Mouse (Mus musculus) mature B cell (primary cell): ENCODE measurements around the gene Ceacam19.

Experiments used
- in situ Hi-C: fragments of 300-500 bp; cut with MboI; formaldehyde crosslinking; loops from 2 replicates; pipeline ENCODE4 v1.14.3; 2019

The Ceacam19 gene

GRCm38 (mm10) chr7:19880754-19881153 lies 7.0 kb downstream of the Ceacam19 start:
- in situ Hi-C loops: no loop called here

- in situ Hi-C loops: no loop called here
Observed at GRCm38 (mm10) chr7:19876781-19877425, 10.9 kb downstream of the Ceacam19 start.

GRCm38 (mm10) chr7:19875948-19876682 lies 11.7 kb downstream of the Ceacam19 start:
- in situ Hi-C loops: no loop called here

DNA sequence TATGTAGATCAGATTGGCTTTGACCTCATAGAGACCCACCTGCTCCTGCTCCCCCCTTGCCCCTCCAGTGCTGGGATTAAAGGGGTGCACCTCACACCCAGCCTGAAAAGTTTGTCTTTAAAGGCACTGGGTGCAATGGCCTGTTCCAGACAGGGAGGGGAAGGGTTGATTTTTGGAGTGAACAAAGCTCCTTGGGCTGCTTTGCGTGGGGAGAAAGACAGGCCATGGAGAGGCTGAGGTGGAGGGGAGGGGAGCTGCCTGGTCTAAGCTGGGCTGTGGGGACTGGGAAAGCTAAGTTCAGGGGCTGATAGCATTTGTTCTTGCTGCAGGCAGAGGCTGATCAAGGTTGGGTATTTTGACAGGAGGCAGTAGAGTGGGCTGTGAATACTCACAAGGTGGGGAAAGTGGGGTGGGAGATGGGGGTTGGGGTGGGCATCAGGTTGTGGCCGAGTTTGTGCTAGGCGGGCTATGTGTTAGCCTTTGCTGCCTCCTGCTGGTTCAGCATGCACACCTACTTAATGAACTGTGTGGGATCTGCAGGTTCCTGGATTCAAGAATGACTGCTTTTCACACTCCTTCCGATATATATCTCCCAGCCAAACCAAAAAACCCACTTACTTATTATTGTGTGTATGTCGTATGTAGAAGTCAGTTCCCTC lies 15.7 kb downstream of the Ceacam19 start:
- in situ Hi-C loops: no loop called here

- in situ Hi-C loops: no loop called here
Observed at GRCm38 (mm10) chr7:19871137-19871621, 16.6 kb downstream of the Ceacam19 start.

GRCm38 (mm10) chr7:19867751-19868399 lies 19.9 kb downstream of the Ceacam19 start:
- in situ Hi-C loops: no loop called here

- in situ Hi-C loops: no loop called here
Observed at GRCm38 (mm10) chr7:19866490-19866889, 21.3 kb downstream of the Ceacam19 start.

- in situ Hi-C loops: no loop called here
Observed at GRCm38 (mm10) chr7:19865246-19866036, 22.3 kb downstream of the Ceacam19 start.

GRCm38 (mm10) chr7:19864241-19864640 lies 23.5 kb downstream of the Ceacam19 start:
- in situ Hi-C loops: no loop called here

DNA sequence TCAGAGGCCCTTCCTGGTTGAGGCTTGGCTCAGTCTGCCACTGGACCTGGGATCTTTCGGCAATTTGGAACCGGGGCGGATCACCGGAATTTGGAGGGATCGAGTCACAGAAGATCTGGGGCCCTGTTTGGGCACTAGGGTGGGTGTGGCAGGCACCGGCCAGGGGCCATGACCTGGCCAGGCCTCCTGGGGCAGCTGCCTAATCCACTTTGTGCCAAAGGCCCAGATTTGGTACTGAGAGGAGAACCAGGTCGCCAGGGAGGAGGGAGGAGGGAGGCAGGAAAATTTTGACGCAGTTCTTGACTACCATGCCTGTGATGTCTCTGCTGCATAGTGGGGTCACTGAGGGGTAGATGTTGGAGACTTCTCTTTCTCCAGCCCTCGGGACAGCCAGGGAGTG lies 26.6 kb downstream of the Ceacam19 start, which contains the start of gene Ceacam16:
Ceacam16 (minus strand) TSS at position 101 of the 400 bp plus-strand sequence.
- in situ Hi-C loops: no loop called here

- in situ Hi-C loops: no loop called here
Observed at GRCm38 (mm10) chr7:19859740-19860139, 28.0 kb downstream of the Ceacam19 start.

DNA sequence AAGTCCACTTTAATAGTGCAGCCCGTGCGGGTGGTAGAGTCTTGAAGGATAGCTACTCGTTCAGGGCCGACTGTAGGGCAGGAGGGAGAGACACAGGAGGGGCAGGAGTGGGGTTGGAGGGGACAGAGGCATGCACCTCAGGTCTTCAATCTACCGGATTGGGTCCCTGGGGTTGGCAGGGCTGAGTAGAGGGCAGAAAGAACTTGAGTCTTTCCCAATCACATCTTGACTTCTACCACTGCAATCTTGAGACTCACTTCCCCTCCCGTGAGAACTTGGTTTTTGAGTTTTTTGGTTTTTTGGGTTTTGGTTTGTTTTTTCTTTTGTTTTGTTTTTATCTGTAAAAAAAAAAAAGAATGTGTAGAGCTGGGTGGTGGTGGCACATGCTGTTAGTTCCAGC lies 31.5 kb downstream of the Ceacam19 start:
- in situ Hi-C loops: no loop called here

DNA sequence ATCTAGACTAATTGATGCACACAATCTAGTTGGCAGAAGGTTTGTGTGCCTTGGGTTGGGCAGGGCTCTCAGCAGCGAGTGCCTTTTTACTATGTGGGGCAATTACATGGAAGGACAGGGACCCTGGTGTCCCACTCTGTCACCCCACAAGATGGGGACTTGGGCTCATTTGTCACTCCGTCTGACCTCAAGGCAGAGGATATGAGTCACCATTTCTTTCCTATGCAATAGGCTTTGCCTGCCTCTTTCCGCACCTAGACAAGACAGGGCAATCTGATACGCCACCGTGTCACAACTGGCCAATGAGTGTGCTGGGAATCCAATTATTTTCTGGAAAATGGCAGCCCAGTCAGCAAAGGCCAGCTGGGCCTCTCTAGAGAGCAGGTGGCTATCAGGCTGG lies 32.1 kb downstream of the Ceacam19 start:
- in situ Hi-C loops: no loop called here

GRCm38 (mm10) chr7:19853526-19853925 lies 34.2 kb downstream of the Ceacam19 start:
- in situ Hi-C loops: no loop called here

GRCm38 (mm10) chr7:19851858-19852570 lies 35.8 kb downstream of the Ceacam19 start, which contains the start of gene Gm19345:
Gene Gm19345 (plus strand): TSS chr7:19852003.
- in situ Hi-C loops: no loop called here

GRCm38 (mm10) chr7:19844521-19845171 lies 43.1 kb downstream of the Ceacam19 start:
- in situ Hi-C loops: loop anchor here (5.0 kb wide), 1 partner anchor 42 kb away; no protein-coding TSS in a partner anchor

GRCm38 (mm10) chr7:19843561-19843960 lies 44.2 kb downstream of the Ceacam19 start:
- in situ Hi-C loops: loop anchor here (5.0 kb wide), 1 partner anchor 41 kb away; no protein-coding TSS in a partner anchor

DNA sequence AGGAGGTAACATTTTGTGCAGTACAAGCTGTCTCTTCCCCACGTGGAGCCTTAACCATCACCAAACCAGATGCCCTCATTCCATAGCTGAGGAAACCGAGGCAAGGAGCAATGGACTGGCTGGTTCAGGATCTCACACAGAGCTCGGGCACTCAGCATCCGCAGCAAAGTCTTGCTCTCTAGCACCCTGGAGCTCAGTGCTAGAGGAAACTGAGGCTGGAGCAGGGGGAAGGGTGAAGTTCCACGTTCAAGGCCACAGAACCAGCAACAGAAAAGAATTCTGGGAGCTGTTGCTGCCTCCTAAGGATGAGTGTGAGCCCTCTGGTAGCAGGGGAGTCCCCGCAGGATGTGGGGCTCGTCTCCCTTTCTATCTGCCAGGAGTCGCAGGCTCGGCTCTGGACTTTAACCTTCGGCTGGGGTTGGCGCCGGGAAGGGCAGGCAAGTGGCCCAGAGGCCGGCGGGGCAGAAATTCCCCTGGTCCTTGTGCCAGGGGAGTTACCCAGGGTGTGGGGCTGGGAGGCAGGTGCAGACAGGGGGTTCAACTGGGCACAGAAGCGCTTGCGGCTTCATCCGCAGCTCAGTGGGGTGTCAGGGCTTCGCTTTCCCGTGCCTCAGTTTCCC lies 44.8 kb downstream of the Ceacam19 start:
- in situ Hi-C loops: loop anchor here (5.0 kb wide), 1 partner anchor 41 kb away; no protein-coding TSS in a partner anchor

DNA sequence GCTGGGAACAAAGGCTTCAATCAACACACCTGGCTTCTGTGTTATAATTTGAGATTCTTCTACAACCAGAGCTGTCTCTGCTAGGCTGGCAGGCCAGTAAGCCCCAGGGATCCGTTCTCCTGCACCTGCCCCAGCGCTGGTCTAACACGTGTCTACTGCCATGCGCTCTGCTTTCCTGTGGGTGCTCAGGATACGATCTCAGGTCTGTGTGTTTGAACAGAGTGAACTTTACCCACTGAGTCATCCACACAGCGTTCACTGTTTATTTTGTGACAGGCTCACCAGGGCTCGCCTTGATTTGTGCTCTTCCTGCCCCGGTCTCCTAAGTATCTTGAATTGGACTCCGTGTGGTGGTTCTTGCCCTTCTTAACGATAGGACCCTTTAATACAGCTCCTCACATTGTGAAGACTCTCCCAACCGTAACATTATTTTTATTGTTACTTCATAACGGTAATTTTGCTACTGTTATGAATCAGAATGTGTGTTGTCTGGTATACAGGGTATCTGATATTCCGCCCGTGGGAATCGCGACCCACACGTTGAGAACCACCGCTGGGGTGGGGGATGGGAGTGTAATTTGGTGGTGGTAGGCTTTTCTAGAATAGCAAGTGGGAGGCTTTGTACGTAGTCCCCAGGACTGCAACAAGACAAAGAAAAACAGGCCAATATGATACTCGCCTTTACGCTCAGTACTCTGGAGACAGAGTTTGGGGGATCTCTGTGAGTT lies 45.9 kb downstream of the Ceacam19 start:
- in situ Hi-C loops: loop anchor here (5.0 kb wide), 1 partner anchor 40 kb away; no protein-coding TSS in a partner anchor
